Mouse (Mus musculus) thymus, postnatal 36 days (tissue): ENCODE measurements around the gene Slc26a6.

ENCODE experiments used
- DNase-seq, 2 experiments: peaks; one replicate each; pipeline ENCODE4 v3.0.0; 2022; ENCODE audit warnings: mixed read lengths in 2 of 2

The Slc26a6 gene

GRCm38 (mm10) chr9:108852976-108853375 lies at the start of gene Slc26a6:
TSS of gene Slc26a6 (plus strand) at chr9:108853283.
- no peak for DNase-seq

GRCm38 (mm10) chr9:108805768-108806167 lies 47.3 kb upstream of the Slc26a6 start:
- DNase-seq: no peak

DNA sequence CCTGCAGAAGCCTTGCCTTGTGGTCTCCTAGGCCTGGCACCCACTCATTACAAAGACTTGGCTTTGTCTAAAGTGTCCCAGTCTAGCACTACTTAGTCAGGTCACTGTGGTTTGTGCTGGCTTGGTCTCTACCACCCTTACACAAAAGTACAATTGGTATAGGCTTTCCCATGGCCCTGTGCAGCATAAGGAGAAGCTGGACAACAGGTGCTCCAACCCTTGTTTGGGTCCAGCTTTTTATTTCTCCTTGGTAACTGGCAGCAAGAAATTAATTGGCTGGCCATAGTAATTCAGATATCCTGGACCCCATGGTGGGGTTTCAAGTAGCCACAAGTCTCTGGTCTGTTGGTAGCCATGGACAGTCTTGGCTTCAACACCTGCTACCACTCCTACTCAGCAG lies 46.7 kb upstream of the Slc26a6 start:
- DNase-seq: no peak

- DNase-seq: no peak
These were observed 46.3 kb upstream of the Slc26a6 start for GRCm38 (mm10) chr9:108806831-108807230.

- DNase-seq: no peak
These were observed 45.4 kb upstream of the Slc26a6 start for GRCm38 (mm10) chr9:108807674-108808073.

- peak; percentile 92 to 96 for DNase-seq
These were observed 44.9 kb upstream of the Slc26a6 start, which contains the start of gene Nckipsd for GRCm38 (mm10) chr9:108808163-108808665. TSS of gene Nckipsd (plus strand) at chr9:108808368.

DNA sequence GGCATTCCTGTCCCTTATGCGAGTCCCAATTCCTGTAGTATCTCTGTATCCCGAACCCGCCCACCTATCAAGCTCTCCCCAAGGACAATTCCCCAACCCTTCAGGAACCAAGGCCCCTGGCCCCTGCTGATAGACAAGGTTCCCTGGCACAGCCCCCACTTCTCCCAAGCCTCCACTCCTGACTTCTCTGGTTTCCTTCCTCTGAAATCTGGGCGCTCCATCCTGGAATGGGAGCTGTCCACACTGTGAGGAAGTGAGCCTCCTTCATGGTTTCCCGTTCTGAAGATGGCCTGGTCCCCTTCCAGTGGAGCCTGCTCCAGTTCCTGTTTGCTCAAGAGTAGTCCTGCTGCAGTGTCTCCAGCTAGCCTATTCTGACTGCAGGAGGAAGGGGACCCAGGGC lies 43.9 kb upstream of the Slc26a6 start:
- no peak for DNase-seq

DNA sequence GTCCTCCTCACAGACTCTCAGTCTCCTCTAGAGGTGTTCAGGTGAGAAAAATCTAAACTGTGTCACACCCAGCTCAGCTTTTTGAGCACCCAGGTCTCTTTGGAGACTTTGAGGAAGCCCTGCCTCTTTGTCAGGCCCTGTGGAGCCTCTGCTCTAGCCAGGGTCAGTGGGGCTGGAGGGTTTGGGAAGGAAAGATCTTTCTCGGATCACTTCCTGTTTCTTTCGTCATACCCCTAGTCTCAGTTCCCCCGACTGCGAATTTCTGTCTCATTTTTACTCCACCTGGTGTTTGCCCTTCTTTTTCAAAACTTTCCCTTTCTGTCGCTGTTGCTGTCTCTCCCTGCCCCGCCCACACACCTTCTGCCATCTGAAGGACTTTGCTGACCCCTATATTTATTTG lies 43.4 kb upstream of the Slc26a6 start:
- DNase-seq: no peak

GRCm38 (mm10) chr9:108810516-108810915 lies 42.6 kb upstream of the Slc26a6 start:
- DNase-seq: no peak

GRCm38 (mm10) chr9:108815557-108815956 lies 37.5 kb upstream of the Slc26a6 start:
- no peak for DNase-seq

DNA sequence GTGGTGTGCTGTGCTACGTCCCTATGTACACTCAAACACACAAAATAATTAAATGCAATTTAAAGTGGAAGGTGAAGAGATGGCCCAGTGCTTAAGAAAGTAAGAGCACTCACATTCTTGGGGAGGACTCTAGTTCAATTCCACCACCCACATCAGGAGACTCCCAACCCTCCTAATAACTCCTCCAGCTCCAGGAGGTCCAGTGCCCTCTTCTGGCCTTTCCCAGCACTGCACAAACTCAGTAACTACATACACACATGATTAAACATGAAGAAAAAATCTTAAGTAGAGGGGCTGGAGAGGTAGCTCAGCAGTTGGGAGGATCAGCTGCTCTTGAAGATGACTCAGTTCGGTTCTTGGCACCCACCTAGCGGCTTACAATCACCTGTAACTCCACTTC lies 33.6 kb upstream of the Slc26a6 start:
- peak; percentile 39 to 56 for DNase-seq

GRCm38 (mm10) chr9:108820077-108820476 lies 33.0 kb upstream of the Slc26a6 start:
- no peak for DNase-seq

DNA sequence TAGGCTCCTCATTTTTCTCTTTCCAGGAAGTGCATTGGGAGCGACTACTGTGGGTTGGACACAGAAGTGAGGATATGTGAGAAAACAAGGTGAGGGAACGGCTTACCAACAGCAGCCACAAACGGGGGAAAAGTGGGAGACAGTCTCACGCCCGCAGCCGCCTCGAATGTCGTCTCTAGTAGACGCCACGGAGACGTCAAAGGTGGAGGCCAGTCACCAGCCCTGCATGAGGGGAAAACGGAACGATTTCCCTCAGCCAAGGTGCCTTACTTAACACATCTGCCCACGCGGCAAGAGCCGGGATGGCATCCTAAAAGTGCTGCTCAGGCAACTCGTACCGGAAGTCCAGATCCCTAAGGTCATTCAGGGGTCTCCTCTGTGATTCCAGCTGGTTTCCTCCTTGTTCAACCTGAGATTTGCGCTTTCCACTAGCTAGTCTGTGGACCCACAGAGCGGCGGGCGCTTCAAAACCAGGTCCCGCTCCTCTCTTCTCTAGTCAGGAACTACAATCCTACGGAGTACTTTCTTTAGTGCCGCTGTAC lies 28.9 kb upstream of the Slc26a6 start:
- no peak for DNase-seq

DNA sequence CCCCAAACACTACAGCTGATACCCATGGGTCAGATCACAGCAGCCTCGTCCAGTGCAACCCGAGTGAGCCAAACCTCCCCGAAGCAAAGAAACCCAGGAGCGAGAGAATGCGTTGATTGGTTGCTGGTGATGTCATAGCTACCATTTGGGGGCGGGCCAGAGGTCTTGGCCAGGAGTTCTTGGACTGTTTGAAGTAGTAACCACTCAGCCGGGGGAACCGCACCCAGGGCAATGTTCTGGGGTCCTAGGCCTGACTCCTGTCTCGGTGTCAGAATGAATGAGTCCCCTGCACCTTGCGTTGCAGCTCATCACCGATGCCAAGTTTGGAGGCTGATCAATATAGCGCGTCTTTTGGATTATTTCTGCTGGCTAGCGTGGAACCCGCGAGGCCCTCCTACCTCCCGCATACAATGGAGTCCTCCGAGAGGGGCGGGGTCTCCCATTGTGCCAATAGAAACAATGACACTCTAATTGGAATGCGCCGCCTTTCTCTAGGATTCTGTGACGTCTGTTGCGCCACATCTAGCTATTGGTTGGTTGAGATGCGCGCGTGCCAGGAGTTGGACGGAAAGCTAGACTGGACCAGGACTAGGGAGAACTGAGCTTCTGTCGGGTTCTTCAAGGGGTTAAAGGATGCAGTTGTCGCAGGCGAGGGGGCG lies 28.2 kb upstream of the Slc26a6 start:
- DNase-seq: no peak

DNA sequence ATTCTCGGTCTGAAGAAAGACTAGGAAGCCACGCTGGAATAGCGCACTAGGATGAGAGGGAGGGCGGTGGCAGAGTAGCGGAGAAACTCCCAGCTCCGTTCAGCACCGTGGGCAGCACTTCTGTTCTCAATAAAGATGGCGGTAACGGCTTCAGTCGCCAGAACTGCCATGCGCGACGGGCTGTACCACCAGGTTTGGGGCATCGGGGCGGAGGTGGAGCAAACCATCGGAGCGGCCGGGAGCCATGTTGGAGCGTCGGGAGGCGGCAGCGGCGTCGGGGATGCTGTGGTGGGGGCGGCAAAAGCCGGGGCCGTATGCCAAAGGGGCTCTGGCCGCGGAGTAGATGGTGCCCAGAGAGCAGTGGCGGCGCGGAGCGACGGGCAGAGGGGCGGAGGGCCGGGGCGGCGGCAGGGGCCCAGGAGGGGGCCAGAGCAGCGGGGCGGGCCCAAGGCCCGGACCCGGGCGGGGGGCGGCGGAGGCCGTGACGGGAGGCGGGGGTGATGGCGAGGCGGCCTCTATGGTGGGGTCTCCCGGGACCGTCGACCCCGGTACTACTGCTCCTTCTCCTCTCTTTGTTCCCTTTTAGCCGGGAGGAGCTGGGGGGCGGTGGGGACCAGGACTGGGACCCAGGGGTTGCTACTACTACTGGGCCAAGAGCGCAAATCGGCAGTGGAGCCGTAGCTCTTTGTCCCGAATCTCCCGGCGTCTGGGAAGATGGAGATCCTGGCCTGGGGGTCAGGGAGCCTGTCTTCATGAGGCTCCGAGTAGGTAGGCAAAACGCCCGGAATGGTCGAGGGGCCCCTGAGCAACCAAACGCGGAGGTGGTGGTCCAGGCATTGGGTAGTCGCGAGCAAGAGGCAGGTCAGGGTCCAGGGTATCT lies 27.0 kb upstream of the Slc26a6 start, which contains the start of gene Celsr3:
Celsr3 (plus strand) TSS at position 501 of the 880 bp plus-strand sequence.
- DNase-seq: peak in 1 of 2 experiments; percentile 21

DNA sequence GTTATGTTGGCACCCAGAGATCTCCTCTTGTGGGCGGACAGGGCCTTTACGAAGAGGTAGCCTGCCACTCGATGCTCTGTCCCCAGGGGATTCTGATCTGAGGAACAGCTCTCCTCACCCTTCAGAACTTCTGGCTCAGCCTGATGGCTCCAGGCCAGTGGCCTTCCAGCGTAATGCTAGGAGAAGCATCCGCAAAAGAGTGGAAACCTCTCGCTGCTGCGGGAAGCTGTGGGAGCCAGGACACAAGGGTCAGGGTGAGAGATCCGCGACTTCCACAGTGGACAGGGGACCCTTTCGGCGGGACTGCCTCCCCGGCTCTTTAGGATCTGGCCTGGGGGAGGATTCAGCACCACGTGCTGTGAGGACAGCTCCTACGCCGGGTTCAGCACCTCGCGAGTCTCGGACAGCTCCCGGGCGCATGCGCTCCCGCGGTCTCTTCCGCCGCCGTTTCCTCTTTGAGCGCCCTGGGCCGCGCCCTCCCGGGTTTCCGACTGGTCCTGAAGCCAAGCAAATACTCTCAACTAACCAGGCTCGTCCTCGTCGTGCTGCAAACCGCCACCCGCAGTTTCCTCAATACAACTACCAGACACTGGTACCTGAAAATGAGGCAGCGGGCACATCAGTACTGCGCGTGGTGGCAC lies 26.3 kb upstream of the Slc26a6 start:
- peak; percentile 74 for DNase-seq

GRCm38 (mm10) chr9:108827454-108827853 lies 25.6 kb upstream of the Slc26a6 start:
- DNase-seq: peak in 1 of 2 experiments; percentile 16

DNA sequence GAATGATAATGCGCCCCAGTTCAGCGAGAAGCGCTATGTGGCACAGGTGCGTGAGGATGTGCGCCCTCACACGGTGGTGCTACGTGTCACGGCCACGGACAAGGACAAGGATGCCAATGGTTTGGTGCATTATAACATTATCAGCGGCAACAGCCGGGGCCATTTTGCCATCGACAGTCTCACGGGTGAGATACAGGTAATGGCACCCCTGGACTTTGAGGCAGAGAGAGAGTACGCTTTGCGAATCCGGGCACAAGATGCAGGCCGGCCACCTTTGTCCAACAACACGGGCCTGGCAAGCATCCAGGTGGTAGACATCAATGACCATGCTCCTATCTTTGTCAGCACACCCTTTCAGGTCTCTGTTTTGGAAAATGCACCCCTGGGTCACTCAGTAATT lies 25.2 kb upstream of the Slc26a6 start:
- DNase-seq: no peak

GRCm38 (mm10) chr9:108831637-108832036 lies 21.4 kb upstream of the Slc26a6 start:
- no peak for DNase-seq

DNA sequence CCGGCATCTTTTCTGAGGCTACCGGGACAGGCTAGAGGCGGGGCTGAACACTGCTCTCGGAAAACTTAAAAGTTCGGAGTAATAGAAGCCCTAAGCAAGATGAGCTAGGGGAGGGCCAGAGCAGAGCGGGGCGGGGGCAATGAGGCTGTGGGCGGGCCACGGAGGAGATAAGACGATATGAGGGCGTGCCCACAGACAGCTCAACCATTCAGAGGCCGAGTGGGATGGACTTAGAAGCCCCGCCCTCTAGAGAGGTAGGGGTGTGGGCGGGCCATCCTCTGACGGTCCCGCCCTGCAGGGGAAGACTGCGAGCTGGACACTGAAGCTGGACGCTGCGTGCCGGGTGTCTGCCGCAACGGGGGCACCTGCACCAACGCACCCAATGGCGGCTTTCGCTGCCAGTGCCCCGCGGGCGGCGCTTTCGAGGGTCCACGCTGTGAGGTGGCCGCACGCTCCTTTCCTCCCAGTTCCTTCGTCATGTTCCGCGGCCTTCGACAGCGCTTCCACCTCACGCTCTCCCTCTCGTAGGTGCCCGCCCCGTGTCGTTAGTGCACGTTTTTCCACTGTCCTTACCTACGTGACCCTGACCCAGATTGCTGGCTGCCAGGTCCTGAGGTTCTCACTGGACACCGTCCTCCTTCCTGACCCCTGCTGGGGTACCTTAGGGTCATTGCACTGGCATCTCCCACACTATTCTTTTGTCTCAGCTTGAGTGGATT lies 20.5 kb upstream of the Slc26a6 start:
- peak; percentile 56 to 76 for DNase-seq

- DNase-seq: no peak
These were observed 10.1 kb upstream of the Slc26a6 start for GRCm38 (mm10) chr9:108842989-108843388.

- DNase-seq: no peak
These were observed 7.7 kb upstream of the Slc26a6 start for GRCm38 (mm10) chr9:108845390-108845789.
